Mouse (Mus musculus) heart, embryonic 10.5 days (tissue): ENCODE data around the gene Atp5h. TPM values are rescaled to one million over a fixed set of nuclear protein-coding genes. Genes with fewer than 3 reads are reported as not detected.

Experiments used
- DNase-seq: peaks from one replicate; pipeline ENCODE4 v3.0.0-alpha.2; 2017; ENCODE audit warnings: low spot score
- H3K27ac ChIP-seq: fragments of 300-500 bp; sonication (generic); 2 replicates; pipeline ENCODE4 v1.5.1; 2016; ENCODE audit warnings: mild to moderate bottlenecking
- H3K27me3 ChIP-seq: fragments of 300-500 bp; sonication (generic); 2 replicates; pipeline ENCODE4 v1.6.1; 2016; ENCODE audit warnings: mild to moderate bottlenecking; ENCODE audit not compliant: poor library complexity, insufficient read depth, severe bottlenecking
- H3K36me3 ChIP-seq: fragments of 300-500 bp; sonication (generic); 2 replicates; pipeline ENCODE4 v1.6.1; 2016; ENCODE audit warnings: mild to moderate bottlenecking, moderate library complexity
- H3K4me1 ChIP-seq: fragments of 300-500 bp; sonication (generic); 2 replicates; pipeline ENCODE4 v1.6.1; 2016; ENCODE audit warnings: mild to moderate bottlenecking
- H3K4me3 ChIP-seq: fragments of 300-500 bp; sonication (generic); 2 replicates; pipeline ENCODE4 v1.5.1; 2016; ENCODE audit warnings: mild to moderate bottlenecking, moderate library complexity
- H3K9me3 ChIP-seq: fragments of 300-500 bp; sonication (generic); 2 replicates; pipeline ENCODE4 v1.6.1; 2016; ENCODE audit warnings: mild to moderate bottlenecking, moderate library complexity
- WGBS: fragments of 180-500 bp; shearing (Covaris S2); methylation state at CpG from one replicate; pipeline ENCODE4 v1.1.7; 2016; 5-methylcytosine and 5-hydroxymethylcytosine counted together
- polyA plus RNA-seq: library from polyadenylated mRNA; unstranded; fragments of >200 nt; fragmentation: Nextera tagmentation; extraction: Ambion mirVana; gene quantifications from 2 replicates; pipeline ENCODE4 v1.2.1, GENCODE M21; 2016

Atp5h gene
- polyA plus RNA-seq, 1 experiment from 2014 or later, result 1,131 TPM

- WGBS, result under 1% methylated on average over 67 of the region's 76 CpGs
- Histone ChIP-seq H3K27ac (peak within 1 kb of the TSS; percentile 88), H3K27me3 (peaks cover 39% of the 10 kb centered on the region), H3K9me3 (0 out of 2 replicates have a peak, but pooled peaks cover 4% of the 10 kb centered on the region), H3K36me3 (no peaks in the 10 kb centered on the region), H3K4me3 (peak within 1 kb of the TSS; percentile 74), H3K4me1 (peaks cover 43% of the 10 kb centered on the region)
- DNase-seq, result peak; percentile 93
Observed at GRCm38 (mm10) chr11:115381743-115382539, 37.8 kb downstream of the Atp5h start, which contains the start of gene Cdr2l. Gene Cdr2l, plus strand, starts transcription at chr11:115381916.

- H3K27ac ChIP-seq, result peak overlapping the region; percentile 88
- DNase-seq, result no peak
- no peaks in the 10 kb centered on the region for H3K36me3 ChIP-seq
- peaks cover 46% of the 10 kb centered on the region for H3K27me3 ChIP-seq
- 0 out of 2 replicates have a peak, but pooled peaks cover 4% of the 10 kb centered on the region for H3K9me3 ChIP-seq
- peaks cover 43% of the 10 kb centered on the region for H3K4me1 ChIP-seq
- WGBS, result 12% methylated on average over 9 of the region's 9 CpGs
- H3K4me3 ChIP-seq, result peak overlapping the region; percentile 74
Observed at GRCm38 (mm10) chr11:115381276-115381675, 38.5 kb downstream of the Atp5h start.

- DNase-seq, result no peak
- WGBS, result 83% methylated on average over 7 of the region's 7 CpGs
- Histone ChIP-seq H3K9me3 (0 out of 2 replicates have a peak, but pooled peaks cover 4% of the 10 kb centered on the region), H3K27me3 (peaks cover 48% of the 10 kb centered on the region), H3K36me3 (no peaks in the 10 kb centered on the region), H3K27ac (no peak overlapping the region), H3K4me1 (peaks cover 24% of the 10 kb centered on the region), H3K4me3 (no peak overlapping the region)
Observed at GRCm38 (mm10) chr11:115377854-115378253, 41.9 kb downstream of the Atp5h start.

GRCm38 (mm10) chr11:115377254-115377653, 42.5 kb downstream of the Atp5h start:
- H3K27me3 ChIP-seq, result peaks cover 52% of the 10 kb centered on the region
- peaks cover 18% of the 10 kb centered on the region for H3K4me1 ChIP-seq
- no peak overlapping the region for H3K4me3 ChIP-seq
- DNase-seq, result no peak
- H3K27ac ChIP-seq, result no peak overlapping the region
- WGBS, result 88% methylated on average over 4 of the region's 4 CpGs
- 0 out of 2 replicates have a peak, but pooled peaks cover 4% of the 10 kb centered on the region for H3K9me3 ChIP-seq
- H3K36me3 ChIP-seq, result no peaks in the 10 kb centered on the region

GRCm38 (mm10) chr11:115376722-115377121, 43.0 kb downstream of the Atp5h start:
- Histone ChIP-seq H3K36me3 (no peaks in the 10 kb centered on the region), H3K4me3 (no peak overlapping the region), H3K4me1 (peaks cover 17% of the 10 kb centered on the region), H3K9me3 (0 out of 2 replicates have a peak, but pooled peaks cover 4% of the 10 kb centered on the region), H3K27me3 (peaks cover 57% of the 10 kb centered on the region), H3K27ac (no peak overlapping the region)
- no peak for DNase-seq
- WGBS, result 62% methylated on average over 7 of the region's 7 CpGs

- 55% methylated on average over 12 of the region's 12 CpGs for WGBS
- Histone ChIP-seq H3K4me3 (0 out of 2 replicates have a peak overlapping the region, but pooled peaks have one; percentile 61), H3K27me3 (peaks cover 74% of the 10 kb centered on the region), H3K36me3 (no peaks in the 10 kb centered on the region), H3K9me3 (0 out of 2 replicates have a peak, but pooled peaks cover 4% of the 10 kb centered on the region), H3K27ac (no peak overlapping the region), H3K4me1 (peaks cover 11% of the 10 kb centered on the region)
- no peak for DNase-seq
Observed at GRCm38 (mm10) chr11:115374695-115375425, 44.9 kb downstream of the Atp5h start.

GRCm38 (mm10) chr11:115373805-115374694, 45.7 kb downstream of the Atp5h start:
- 0 out of 2 replicates have a peak, but pooled peaks cover 4% of the 10 kb centered on the region for H3K9me3 ChIP-seq
- H3K36me3 ChIP-seq, result no peaks in the 10 kb centered on the region
- 2% methylated on average over 30 of the region's 30 CpGs for WGBS
- H3K27ac ChIP-seq, result peak overlapping the region; percentile 52; the same call in 1 of the 2 replicates
- peaks cover 82% of the 10 kb centered on the region for H3K27me3 ChIP-seq
- peaks cover 11% of the 10 kb centered on the region for H3K4me1 ChIP-seq
- peak overlapping the region; percentile 61 for H3K4me3 ChIP-seq
- no peak for DNase-seq

- no peak for DNase-seq
- no peaks in the 10 kb centered on the region for H3K36me3 ChIP-seq
- 56% methylated on average over 2 of the region's 2 CpGs for WGBS
Observed at GRCm38 (mm10) chr11:115372737-115373136, 47.0 kb downstream of the Atp5h start.

GRCm38 (mm10) chr11:115372015-115372414, 47.7 kb downstream of the Atp5h start:
- 44% methylated on average over 1 of the region's 1 CpGs for WGBS
- Histone ChIP-seq H3K36me3 (no peaks in the 10 kb centered on the region), H3K4me1 (peaks cover 18% of the 10 kb centered on the region), H3K27me3 (peaks cover 96% of the 10 kb centered on the region), H3K4me3 (no peak overlapping the region), H3K27ac (no peak overlapping the region), H3K9me3 (no peaks in the 10 kb centered on the region)
- DNase-seq, result no peak

More at GRCm38 (mm10) chr11:115372737-115373136, 47.0 kb downstream of the Atp5h start:
- peaks cover 92% of the 10 kb centered on the region for H3K27me3 ChIP-seq
- H3K27ac ChIP-seq, result no peak overlapping the region
- no peaks in the 10 kb centered on the region for H3K9me3 ChIP-seq
- H3K4me3 ChIP-seq, result no peak overlapping the region
- peaks cover 11% of the 10 kb centered on the region for H3K4me1 ChIP-seq

- Histone ChIP-seq H3K9me3 (no peaks in the 10 kb centered on the region), H3K4me1 (peaks cover 25% of the 10 kb centered on the region), H3K4me3 (no peak overlapping the region), H3K27me3 (peaks cover 96% of the 10 kb centered on the region), H3K27ac (no peak overlapping the region), H3K36me3 (no peaks in the 10 kb centered on the region)
- no peak for DNase-seq
- whole genome bisulfite sequencing, result 44% methylated on average over 8 of the region's 8 CpGs
Observed at GRCm38 (mm10) chr11:115371354-115371753, 48.4 kb downstream of the Atp5h start.

- WGBS, result 47% methylated on average over 7 of the region's 7 CpGs
- H3K9me3 ChIP-seq, result no peaks in the 10 kb centered on the region
- H3K27me3 ChIP-seq, result peaks cover 96% of the 10 kb centered on the region
- no peaks in the 10 kb centered on the region for H3K36me3 ChIP-seq
- H3K4me3 ChIP-seq, result no peak overlapping the region
- no peak overlapping the region for H3K27ac ChIP-seq
- DNase-seq, result no peak
- H3K4me1 ChIP-seq, result peaks cover 29% of the 10 kb centered on the region
Observed at GRCm38 (mm10) chr11:115370368-115370767, 49.4 kb downstream of the Atp5h start.

GRCm38 (mm10) chr11:115367395-115367944, 52.3 kb downstream of the Atp5h start, which contains the start of gene Hid1:
Gene Hid1, minus strand, starts transcription at chr11:115367756.
- Histone ChIP-seq H3K27me3 (peaks cover 81% of the 10 kb centered on the region), H3K9me3 (no peaks in the 10 kb centered on the region), H3K36me3 (no peaks in the 10 kb centered on the region), H3K4me3 (peak within 1 kb of the TSS; percentile 63), H3K4me1 (peaks cover 18% of the 10 kb centered on the region), H3K27ac (peak within 1 kb of the TSS; percentile 60)
- under 1% methylated on average over 39 of the region's 39 CpGs for WGBS
- peak; percentile 88 for DNase-seq
